In the genomic region with DNA sequence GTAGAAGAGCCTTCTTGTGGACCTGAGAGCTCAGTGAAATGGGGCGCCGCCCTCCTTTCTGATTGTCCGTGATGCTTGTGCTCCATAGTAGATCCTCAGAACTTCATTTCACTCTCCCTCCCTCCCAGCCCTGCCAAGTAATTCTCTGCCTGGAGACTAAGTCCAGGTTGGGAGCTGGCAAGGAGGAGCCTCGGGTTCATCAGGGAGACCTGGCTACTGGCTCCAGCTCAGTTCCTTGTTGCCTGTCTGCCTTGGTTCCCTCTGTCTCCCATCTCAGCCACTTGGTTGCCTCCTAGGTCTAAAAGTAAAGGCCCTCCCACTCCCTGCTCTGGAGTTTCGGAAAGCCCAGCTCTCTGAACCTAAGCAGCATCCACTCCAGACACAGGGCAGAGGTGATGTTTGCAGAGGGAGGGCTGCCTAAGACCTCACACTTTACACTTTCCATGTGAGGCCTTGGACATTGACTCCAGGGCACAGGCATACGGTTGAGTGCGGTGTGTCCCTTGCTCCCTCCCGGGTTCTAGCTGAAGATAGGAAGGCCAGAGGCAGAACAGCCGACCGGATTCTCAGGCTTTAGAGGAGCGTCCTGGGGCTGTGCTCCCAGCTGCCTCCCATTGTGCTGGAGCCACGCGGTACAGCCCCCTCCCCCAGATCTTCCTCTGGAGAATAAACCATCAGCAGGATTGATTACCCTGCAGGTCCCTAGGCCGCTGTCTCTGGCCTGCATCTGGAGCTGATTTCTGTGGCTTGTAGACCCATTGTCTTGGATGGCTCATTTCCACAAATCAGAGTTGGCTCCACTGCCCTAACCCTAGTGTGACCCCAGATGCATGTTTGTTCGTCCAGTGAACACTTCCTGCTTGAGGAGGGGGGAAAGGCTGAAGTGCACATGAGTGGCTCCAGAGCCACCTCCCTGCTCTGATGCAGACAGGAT, we compare ENCODE assay signal across 8 mouse cellular contexts.
DNase-seq lines count a peak whose midpoint lies in the region; ATAC-seq lines count a peak whose summit lies in the region.

No protein-coding gene starts in this region.

- no peak overlapping the region for H3K4me2 ChIP-seq in hindbrain, embryonic 14.5 days (replicated peaks)

- peak overlapping the region; percentile 85 for H3K27ac ChIP-seq in forebrain, embryonic 10.5 days
- peak overlapping the region; percentile 10; the same call in 1 of the 2 replicates for H3K27ac ChIP-seq in hindbrain, embryonic 14.5 days

- H3K9ac ChIP-seq in hindbrain, embryonic 14.5 days = peak overlapping the region; percentile 9; the same call in 1 of the 2 replicates

- ATAC-seq in hindbrain, embryonic 14.5 days (ENCODE audit: low FRiP score) = no peak

- peak overlapping the region; percentile 22 for H3K4me3 ChIP-seq in forebrain, embryonic 10.5 days
- H3K4me3 ChIP-seq in hindbrain, embryonic 14.5 days (replicated peaks; ENCODE audit: low read length) = no peak overlapping the region

- peaks cover 99% of the 10 kb centered on the region for H3K4me1 ChIP-seq in forebrain, embryonic 10.5 days
- H3K4me1 ChIP-seq in hindbrain, embryonic 14.5 days (replicated peaks; ENCODE audit: control insufficient read depth, insufficient read depth, low read length) = peaks cover 77% of the 10 kb centered on the region

- 25% methylated on average over 15 of the region's 15 CpGs for WGBS in forebrain, embryonic 10.5 days
- WGBS in hindbrain, embryonic 14.5 days = 20% methylated on average over 15 of the region's 15 CpGs

- H3K9me3 ChIP-seq in forebrain, embryonic 10.5 days = no peaks in the 10 kb centered on the region
- no peaks in the 10 kb centered on the region for H3K9me3 ChIP-seq in hindbrain, embryonic 14.5 days (ENCODE audit: control insufficient read depth, low read length)

- no peaks in the 10 kb centered on the region for H3K27me3 ChIP-seq in forebrain, embryonic 10.5 days (ENCODE audit: poor library complexity, severe bottlenecking)
- no peaks in the 10 kb centered on the region for H3K27me3 ChIP-seq in hindbrain, embryonic 14.5 days (ENCODE audit: control insufficient read depth, insufficient read depth, low read length)

- DNase-seq in ES-CJ7 (ENCODE audit: low read depth, low spot score) = peak; percentile 79
- DNase-seq in forebrain, embryonic 10.5 days (ENCODE audit: extremely low spot score, low spot score) = peak; percentile 49
- DNase-seq in hindbrain, embryonic 14.5 days (ENCODE audit: low spot score) = no peak
- DNase-seq in lung, postnatal 10 days = peak; percentile 45
- DNase-seq in right cerebral cortex, adult 18-20 months = no peak
- no peak for DNase-seq in B cell, adult 2 months
- no peak for DNase-seq in layer of hippocampus, postnatal 14 days (ENCODE audit: low spot score in 2 of 2)
- no peak for DNase-seq in adrenal gland, postnatal 14 days

- H3K36me3 ChIP-seq in forebrain, embryonic 10.5 days (replicated peaks) = peaks cover 13% of the 10 kb centered on the region
- no peaks in the 10 kb centered on the region for H3K36me3 ChIP-seq in hindbrain, embryonic 14.5 days (replicated peaks; ENCODE audit: control insufficient read depth, insufficient read depth)

Comparison
In these comparisons a context has a peak if more than half of its experiments do, and no peak if none do; other contexts are left out.
1. DNase-seq: peak in ES-CJ7 (single experiment), forebrain, embryonic 10.5 days (single experiment) and lung, postnatal 10 days (single experiment); none in hindbrain, embryonic 14.5 days (single experiment), right cerebral cortex, adult 18-20 months (single experiment), B cell, adult 2 months (0 of 2), layer of hippocampus, postnatal 14 days (0 of 2) and adrenal gland, postnatal 14 days (single experiment).